Mouse (Mus musculus) erythroblast, embryonic 14.5 days (primary cell): ENCODE measurements around the gene Prcp.

ENCODE experiments used
- GATA1 ChIP-seq: IDR thresholded peaks from 2 replicates; pipeline ENCODE4 v1.6.1; 2012; ENCODE audit warnings: low read length, inconsistent platforms, mixed read lengths
- TAL1 ChIP-seq: IDR thresholded peaks from 3 replicates; pipeline ENCODE4 v1.6.1; 2012; ENCODE audit warnings: low read length, inconsistent platforms, mixed read lengths

DNA sequence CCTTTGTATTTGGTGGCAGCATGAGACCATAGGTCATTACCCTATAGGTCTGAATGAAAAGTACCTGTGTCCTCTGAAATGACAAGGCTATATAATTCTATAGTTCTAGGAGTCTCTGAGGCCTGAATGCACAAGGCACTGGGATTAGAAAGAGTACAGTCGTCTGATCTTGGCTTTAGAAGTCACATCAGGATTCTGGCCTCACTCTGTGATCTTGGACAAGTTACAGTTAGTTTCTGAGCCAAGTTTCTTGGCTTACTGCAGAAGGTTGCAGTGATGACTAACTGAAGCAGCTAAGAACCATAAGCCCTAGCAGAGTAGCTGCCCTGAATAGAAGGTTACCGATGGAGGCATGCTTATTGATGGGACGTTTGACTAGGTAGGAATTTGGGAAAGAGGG lies 1.8 kb downstream of the Prcp start:
- TF ChIP-seq GATA1: no peak
- no peak for TF ChIP-seq TAL1
